Mouse (Mus musculus): Measurements from ENCODE around the gene Gm49673.
"Not testable (repeated sequence)": the region's sequence is repeated elsewhere in the genome, so short reads cannot be mapped to it uniquely, and the experiment has no call there.

Gm49673 gene

GRCm38 (mm10) chr17:8130849-8131248 lies 16.7 kb downstream of the Gm49673 start:
- not testable (repeated sequence) for DNase-seq (ENCODE audit: low read depth, low spot score)

GRCm38 (mm10) chr17:8129578-8129977 lies 18.0 kb downstream of the Gm49673 start:
- DNase-seq (ENCODE audit: low read depth, low spot score): not testable (repeated sequence)

GRCm38 (mm10) chr17:8128326-8128993 lies 19.1 kb downstream of the Gm49673 start:
- not testable (repeated sequence) for DNase-seq (ENCODE audit: low read depth, low spot score)

- not testable (repeated sequence) for DNase-seq (ENCODE audit: low read depth, low spot score)
Observed at GRCm38 (mm10) chr17:8124586-8124985, 23.0 kb downstream of the Gm49673 start.

GRCm38 (mm10) chr17:8122974-8123373 lies 24.6 kb downstream of the Gm49673 start:
- DNase-seq (ENCODE audit: low read depth, low spot score): not testable (repeated sequence)

- DNase-seq (ENCODE audit: low read depth, low spot score): not testable (repeated sequence)
Observed at GRCm38 (mm10) chr17:8116928-8117327, 30.7 kb downstream of the Gm49673 start.

GRCm38 (mm10) chr17:8116378-8116777 lies 31.2 kb downstream of the Gm49673 start:
- DNase-seq (ENCODE audit: low read depth, low spot score): not testable (repeated sequence)

GRCm38 (mm10) chr17:8112199-8112598 lies 35.4 kb downstream of the Gm49673 start:
- not testable (repeated sequence) for DNase-seq (ENCODE audit: low read depth, low spot score)

- not testable (repeated sequence) for DNase-seq (ENCODE audit: low read depth, low spot score)
Observed at GRCm38 (mm10) chr17:8101297-8101609, 46.3 kb downstream of the Gm49673 start.

GRCm38 (mm10) chr17:8100405-8101296 lies 46.9 kb downstream of the Gm49673 start:
- DNase-seq (ENCODE audit: low read depth, low spot score): not testable (repeated sequence)

GRCm38 (mm10) chr17:8096199-8096598 lies 51.4 kb downstream of the Gm49673 start:
- DNase-seq (ENCODE audit: low read depth, low spot score): not testable (repeated sequence)

- DNase-seq (ENCODE audit: low read depth, low spot score): not testable (repeated sequence)
Observed at GRCm38 (mm10) chr17:8095653-8096052, 51.9 kb downstream of the Gm49673 start.

- not testable (repeated sequence) for DNase-seq (ENCODE audit: low read depth, low spot score)
Observed at GRCm38 (mm10) chr17:8092537-8093526, 54.8 kb downstream of the Gm49673 start.

- DNase-seq (ENCODE audit: low read depth, low spot score): not testable (repeated sequence)
Observed at GRCm38 (mm10) chr17:8091320-8091719, 56.3 kb downstream of the Gm49673 start.

GRCm38 (mm10) chr17:8069847-8070246 lies 77.7 kb downstream of the Gm49673 start:
- DNase-seq (ENCODE audit: low read depth, low spot score): not testable (repeated sequence)

GRCm38 (mm10) chr17:8056637-8057138 lies 90.9 kb downstream of the Gm49673 start:
- DNase-seq (ENCODE audit: low read depth, low spot score): not testable (repeated sequence)

- not testable (repeated sequence) for DNase-seq (ENCODE audit: low read depth, low spot score)
Observed at GRCm38 (mm10) chr17:8055919-8056589, 91.5 kb downstream of the Gm49673 start.

GRCm38 (mm10) chr17:8051247-8051646 lies 96.3 kb downstream of the Gm49673 start:
- DNase-seq (ENCODE audit: low read depth, low spot score): not testable (repeated sequence)

GRCm38 (mm10) chr17:8050218-8050617 lies 97.4 kb downstream of the Gm49673 start:
- DNase-seq (ENCODE audit: low read depth, low spot score): not testable (repeated sequence)

GRCm38 (mm10) chr17:8046178-8046577 lies 101.4 kb downstream of the Gm49673 start:
- not testable (repeated sequence) for DNase-seq (ENCODE audit: low read depth, low spot score)
